Mouse (Mus musculus) heart, adult 18-20 months (tissue): ENCODE results near the gene Golga4. TPM values are rescaled to one million over a fixed set of nuclear protein-coding genes. Genes with fewer than 3 reads are reported as not detected.

Experiments
- DNase-seq, 2 experiments: peaks; one replicate each; pipeline ENCODE4 v3.0.0; 2021 to 2022; ENCODE audit warnings: mixed read lengths in 1 of 2
- total RNA-seq, 2 experiments: library from RNA; stranded (reverse); gene quantifications; 2 replicates each; pipeline ENCODE4 v1.2.3; 2021

Gene Golga4
- total RNA-seq, 2 experiments from 2014 or later, result 383 to 397 TPM

GRCm38 (mm10) chr9:118521659-118522058, 15.6 kb downstream of the Golga4 start:
- DNase-seq, result no peak

DNA sequence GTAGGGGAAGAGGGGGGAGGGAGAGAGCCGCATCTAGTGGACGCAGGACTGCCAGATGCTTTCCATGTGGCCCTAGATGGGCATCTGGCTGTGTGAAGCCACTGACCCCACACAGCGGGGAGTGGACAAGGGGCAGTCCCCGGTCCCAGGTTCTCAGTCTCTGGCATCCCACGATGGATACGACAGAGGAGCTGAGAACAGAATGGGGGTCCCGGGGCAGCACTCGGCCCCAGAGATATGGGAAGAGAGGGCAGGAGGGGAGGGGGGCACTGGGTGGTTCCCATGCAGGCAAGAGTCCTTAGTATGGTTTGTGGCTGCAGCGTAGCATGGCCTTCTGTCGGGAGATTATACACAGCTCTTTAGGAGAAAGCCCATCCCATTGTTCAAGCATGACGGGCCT, 17.7 kb downstream of the Golga4 start:
- no peak for DNase-seq

DNA sequence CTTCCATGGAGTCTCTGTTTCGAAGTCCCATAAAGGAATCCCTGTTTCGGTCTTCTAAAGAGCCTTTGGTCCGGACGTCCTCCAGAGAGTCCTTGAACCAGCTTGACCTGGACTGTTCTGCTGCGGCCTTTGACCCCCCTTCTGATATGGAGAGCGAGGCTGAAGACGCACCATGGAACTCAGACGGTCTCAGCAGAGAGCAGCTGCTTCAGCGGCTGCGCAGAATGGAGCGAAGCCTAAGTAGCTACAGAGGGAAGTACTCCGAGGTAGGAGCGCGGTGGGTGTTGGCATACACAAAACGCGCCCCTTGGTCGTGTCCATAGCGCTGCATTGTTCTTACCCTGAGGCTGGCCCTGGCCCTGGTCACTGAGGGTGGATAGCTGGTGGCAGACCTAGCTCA, 21.0 kb downstream of the Golga4 start:
- no peak for DNase-seq

DNA sequence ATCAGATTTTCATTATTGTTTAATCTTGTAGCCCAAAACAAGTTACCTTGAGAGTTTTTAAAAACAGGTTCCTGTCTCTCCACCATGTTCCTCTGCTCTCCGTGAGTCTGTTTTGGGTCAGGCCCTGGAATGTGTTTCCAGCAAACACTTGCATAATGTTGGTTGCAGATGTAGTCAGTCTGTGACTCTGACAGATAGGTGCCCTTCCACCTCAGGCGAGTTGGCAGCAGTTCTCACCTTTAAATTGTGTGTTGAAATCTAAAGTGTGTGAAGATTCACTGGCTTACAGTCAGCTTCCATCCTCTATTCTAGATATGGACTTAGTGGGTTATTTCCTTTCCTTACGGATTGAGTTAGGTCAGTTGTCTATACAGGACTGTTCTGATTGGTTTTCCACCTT, 23.7 kb downstream of the Golga4 start:
- DNase-seq, result no peak

DNA sequence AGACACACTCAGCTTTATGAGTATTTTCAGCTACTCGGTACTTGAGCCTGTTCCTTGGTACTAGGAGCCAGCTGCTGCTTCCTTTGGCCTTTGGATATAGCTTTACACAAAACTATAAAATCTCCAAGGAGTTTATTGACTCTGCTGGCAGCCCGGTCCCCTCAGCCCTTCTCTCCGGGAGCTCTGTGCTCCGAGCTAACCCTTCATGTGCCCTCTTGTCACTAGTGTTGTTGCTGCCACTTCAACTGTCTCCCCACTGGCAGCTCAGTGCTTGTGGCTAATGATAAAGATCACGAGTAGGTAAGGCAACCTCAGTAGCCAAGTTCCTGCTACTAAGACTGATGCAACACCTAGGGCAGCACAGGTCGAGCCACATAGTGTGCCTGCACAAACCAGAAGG, 24.6 kb downstream of the Golga4 start:
- no peak for DNase-seq

GRCm38 (mm10) chr9:118532516-118533205, 26.6 kb downstream of the Golga4 start:
- DNase-seq, result no peak

DNA sequence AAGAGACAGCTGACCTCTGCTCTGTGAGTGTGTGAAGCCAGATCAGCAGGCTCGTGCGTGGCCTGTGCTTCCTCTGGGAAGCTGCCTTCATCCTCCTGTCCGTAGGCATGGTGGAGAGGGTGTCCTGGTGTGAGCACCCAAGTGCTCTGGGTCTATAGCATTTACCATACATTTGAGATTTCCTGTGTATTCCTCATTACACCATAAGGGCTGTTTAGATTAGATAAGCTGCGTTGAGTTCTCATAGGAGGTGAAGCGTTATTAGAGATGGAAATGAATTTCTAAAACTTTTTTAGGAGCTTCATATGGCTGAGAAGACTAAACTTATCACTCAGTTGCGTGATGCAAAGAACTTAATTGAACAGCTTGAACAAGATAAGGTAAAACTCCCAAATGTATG, 30.9 kb downstream of the Golga4 start:
- no peak for DNase-seq

DNA sequence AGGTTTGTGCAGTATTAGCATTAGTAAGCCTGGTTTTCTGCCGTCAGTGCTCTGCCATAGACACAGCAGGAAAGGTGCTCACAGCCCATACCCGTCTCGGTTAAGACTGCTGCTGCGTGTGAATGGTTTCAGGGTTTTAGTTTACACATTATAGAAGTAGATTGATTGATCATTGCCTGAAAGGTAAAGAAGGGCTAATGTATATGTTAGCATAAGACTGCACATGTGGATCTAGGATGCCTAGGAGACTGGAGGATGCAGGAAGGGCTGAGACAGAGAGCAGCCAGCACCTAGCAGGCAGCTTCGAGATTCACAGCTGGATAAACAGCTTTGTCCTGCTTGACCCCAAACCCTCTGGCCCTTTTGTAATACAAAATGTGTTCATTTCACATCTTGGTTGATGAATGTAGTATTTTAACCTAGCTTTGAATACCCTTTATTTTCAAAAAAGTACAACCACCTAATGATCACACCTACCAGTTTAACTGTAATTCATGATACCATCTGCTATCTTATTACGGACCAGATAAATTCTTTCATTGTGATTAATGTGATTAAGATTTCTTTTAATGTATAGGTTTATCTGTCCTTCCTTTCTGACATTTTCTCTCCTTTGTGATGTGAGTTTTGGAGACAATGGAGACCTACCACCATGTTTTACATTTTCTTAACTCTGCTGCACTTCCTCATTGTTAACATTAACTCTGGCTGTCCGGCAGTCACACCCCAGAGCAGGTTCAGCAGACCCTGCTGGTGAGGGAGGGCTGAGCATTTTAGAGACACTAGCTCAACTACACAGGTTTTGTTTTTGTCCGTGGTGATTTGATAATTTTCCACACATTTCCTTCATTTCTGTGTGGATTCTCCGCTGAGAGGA, 31.6 kb downstream of the Golga4 start:
- DNase-seq, result no peak

DNA sequence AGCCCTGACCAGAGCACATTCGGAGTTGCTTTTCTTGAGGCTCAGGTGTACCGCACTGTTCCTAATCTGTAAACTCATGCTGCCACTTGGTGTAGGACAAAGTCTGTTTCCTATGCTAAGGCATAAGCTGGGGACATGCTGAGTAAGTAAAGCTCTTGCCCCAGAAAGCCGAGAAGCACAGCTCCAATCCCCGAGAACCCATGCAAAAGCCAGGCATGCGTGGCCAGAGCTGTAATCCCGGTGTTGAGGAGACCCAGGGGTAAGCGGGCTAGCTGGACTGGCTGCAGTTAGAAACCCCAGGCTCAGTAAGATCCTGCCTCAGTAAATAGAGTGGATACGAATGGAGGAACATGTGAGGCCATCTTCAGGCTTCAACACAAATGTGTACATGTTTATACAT, 35.8 kb downstream of the Golga4 start:
- no peak for DNase-seq

DNA sequence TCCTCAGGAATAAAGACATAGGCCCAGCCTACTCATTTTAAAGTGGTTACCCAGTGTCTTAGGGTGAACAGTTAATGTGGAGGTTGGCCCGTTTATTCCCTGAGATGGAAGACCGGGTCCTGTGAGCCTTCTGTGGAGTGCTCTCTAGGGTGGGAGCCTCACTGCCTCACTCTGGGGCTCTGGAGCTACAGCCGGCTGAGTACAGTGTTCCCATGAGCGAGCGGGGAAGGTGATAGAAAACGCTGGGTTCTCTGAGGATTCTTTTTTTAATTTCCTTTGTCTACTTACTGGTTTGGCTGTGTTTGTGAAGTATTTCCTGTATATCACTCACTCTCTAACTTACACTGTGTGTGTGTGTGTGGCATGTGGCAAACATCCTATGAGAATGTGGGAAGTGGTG, 39.1 kb downstream of the Golga4 start:
- no peak for DNase-seq

DNA sequence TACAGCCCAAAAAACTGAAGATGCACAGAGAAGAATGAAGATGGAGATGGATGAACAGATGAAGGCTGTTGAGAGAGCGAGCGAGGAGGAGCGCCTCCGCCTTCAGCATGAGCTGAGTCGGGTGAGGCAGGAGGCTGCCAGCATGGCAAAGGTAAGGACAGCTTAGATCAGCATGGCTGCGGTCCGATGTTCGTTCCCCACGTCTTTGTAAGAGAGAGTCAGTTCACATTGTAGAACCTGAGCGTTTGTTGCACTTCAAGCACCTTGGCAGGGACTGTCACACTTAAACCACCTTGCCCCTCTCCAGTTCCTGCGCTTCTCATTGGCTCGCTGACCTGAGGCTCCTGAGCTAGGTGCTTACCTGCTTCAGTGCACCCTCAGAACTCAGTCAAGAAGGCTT, 42.6 kb downstream of the Golga4 start:
- no peak for DNase-seq

DNA sequence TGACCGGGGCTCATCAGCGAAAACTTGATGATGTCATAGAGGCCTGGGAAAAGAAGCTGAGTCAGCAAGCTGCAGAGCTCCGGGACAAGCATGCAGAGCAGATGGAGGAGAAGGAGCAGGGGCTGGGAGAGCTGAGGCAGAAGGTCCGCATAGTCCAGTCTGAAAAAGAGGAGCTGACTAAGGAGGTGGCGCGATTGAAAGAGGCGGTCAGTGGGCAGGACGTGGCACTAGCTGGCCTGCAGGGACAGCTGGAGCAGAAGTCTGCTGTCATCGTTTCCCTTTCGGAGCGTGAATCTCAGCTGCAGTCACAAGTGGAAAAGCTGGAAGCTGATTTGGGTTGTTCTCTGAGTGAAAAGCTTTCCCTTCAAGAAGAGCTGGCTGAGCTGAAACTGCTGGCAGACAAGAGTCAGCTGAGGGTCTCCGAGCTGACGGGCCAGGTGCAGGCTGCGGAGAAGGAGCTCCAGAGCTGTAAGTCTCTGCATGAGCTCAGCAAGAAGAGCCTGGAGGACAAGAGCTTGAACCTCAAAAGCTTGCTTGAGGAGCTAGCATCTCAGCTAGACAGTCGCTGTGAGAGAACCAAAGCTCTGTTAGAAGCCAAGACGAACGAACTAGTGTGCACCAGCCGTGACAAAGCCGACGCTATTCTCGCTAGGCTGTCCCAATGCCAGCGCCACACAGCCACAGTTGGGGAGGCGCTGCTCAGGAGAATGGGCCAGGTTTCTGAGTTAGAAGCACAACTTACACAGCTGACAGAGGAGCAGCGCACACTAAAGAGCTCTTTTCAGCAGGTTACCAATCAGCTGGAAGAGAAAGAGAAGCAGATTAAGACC, 51.1 kb downstream of the Golga4 start:
- peak; percentile 49 to 59 for DNase-seq

DNA sequence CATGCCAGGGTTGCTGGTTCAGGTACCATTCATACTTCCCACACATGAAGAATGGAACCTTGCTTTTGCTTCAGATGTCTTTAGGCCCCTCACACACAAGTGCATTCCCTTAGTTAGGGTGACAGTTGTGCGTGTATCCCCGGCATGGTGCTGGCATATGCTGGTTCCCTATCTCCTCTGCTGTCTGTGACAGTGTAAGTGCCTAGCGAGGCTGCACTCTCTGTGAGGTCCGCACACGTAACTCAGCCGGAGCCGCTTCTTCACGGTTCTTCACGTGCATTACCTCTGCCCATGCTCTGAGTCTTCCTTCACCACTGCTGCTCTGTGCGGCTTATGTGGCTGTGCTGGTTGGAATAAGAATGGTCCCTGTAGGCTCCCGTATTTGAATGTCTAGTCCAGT, 57.3 kb downstream of the Golga4 start:
- DNase-seq, result no peak

DNA sequence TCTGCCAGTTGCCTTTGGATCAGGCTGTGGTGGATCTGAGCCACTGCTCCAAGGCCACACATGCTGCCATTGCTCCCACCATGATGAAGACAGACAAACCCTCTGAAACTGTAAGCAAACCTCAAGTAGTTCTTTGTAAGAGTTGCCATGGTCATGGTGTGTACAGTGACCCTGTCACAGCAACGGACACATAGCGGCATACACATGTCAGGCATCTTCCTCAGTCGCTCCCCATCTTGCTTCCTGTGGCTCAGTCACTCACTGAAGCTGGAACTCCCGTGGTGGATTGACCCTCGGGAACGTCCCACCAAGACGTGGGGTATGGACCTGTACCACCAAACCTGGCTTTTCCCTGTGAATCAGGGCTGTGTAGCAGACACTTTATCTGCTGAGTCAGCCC, 57.8 kb downstream of the Golga4 start:
- no peak for DNase-seq

- no peak for DNase-seq
Measured at GRCm38 (mm10) chr9:118564696-118565095, 58.6 kb downstream of the Golga4 start.

GRCm38 (mm10) chr9:118569328-118569727, 63.3 kb downstream of the Golga4 start:
- DNase-seq, result no peak

- DNase-seq, result no peak
Measured at GRCm38 (mm10) chr9:118570865-118571264, 64.8 kb downstream of the Golga4 start.

DNA sequence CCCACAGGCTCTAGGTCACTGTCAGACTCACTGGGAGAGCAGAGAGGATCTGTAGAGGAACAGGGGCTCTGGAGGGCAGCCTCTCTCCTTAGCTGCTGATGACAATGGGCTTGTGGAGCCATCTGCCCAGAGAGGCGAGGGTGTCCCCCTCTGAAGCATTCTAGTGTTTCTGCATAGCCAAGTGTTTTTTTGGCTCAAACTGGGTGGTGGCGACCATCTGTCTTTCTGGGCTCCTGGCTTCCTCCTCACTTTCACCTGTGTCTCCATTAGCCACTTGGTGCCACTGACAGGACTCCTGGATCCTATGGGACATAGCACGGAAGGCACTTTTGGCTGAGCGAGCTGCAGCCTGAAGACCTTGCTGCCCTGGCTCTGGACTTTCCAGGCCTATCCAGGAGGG, 65.6 kb downstream of the Golga4 start:
- no peak for DNase-seq

- DNase-seq, result no peak
Measured at GRCm38 (mm10) chr9:118574911-118575310, 68.8 kb downstream of the Golga4 start.

DNA sequence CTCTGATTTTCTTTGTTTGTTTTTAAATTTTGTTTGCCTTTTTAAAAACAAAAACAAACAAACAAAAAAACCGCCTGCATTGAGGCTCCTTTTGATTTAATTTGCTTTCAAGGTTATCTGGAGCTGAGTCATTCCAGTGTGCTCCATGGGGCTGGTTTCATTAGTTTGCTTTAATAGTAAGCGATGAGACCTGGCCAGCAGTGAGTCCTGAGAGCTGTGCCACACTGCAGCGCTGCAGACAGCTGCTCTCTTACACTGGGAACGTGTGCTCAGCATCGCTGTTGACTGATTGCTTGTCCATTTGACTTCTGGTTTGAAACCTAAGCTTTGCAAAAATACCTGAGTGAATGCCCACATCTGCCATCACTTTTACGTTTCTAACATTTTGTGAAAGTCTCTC, 74.3 kb downstream of the Golga4 start:
- no peak for DNase-seq

DNA sequence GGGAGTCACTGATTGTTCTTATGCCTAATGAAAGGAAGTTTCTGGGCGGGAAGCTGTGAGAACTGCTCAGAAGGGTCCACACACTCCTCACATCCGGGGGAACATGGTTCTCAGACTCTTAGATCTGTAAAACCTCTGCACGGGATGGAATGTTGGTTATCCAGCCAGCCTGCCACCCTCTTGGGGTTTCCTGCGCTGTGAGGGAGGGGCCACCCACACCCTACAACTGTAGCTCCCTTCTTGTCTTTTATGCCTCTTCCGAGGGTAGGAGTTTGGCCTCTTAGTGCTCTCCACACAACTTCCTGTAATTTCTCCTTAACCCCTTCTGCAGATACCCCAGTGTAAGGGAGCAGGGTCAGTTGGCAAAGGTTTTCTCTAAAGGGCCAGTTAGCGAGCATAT, 76.7 kb downstream of the Golga4 start:
- DNase-seq, result no peak

- no peak for DNase-seq
Measured at GRCm38 (mm10) chr9:118584838-118585237, 78.8 kb downstream of the Golga4 start.

- DNase-seq, result no peak
Measured at GRCm38 (mm10) chr9:118585998-118586397, 79.9 kb downstream of the Golga4 start.
